Mouse (Mus musculus) brain, embryonic 14.5 days (tissue): Measurements from ENCODE around the gene Skp2.

Source experiments
- CTCF ChIP-seq: fragments of 200-500 bp; IDR thresholded peaks from 2 replicates; pipeline ENCODE4 v1.5.1; 2012; ENCODE audit warnings: inconsistent platforms, mild to moderate bottlenecking, moderate library complexity, borderline replicate concordance; ENCODE audit not compliant: insufficient read depth, insufficient read length; ENCODE audit errors: extremely low read depth
- POLR2A ChIP-seq: fragments of 200-500 bp; IDR thresholded peaks from 2 replicates; pipeline ENCODE4 v1.6.1; 2012; ENCODE audit warnings: mild to moderate bottlenecking, inconsistent platforms, borderline replicate concordance; ENCODE audit not compliant: poor library complexity, insufficient read depth, insufficient read length, severe bottlenecking; ENCODE audit errors: extremely low read depth

DNA sequence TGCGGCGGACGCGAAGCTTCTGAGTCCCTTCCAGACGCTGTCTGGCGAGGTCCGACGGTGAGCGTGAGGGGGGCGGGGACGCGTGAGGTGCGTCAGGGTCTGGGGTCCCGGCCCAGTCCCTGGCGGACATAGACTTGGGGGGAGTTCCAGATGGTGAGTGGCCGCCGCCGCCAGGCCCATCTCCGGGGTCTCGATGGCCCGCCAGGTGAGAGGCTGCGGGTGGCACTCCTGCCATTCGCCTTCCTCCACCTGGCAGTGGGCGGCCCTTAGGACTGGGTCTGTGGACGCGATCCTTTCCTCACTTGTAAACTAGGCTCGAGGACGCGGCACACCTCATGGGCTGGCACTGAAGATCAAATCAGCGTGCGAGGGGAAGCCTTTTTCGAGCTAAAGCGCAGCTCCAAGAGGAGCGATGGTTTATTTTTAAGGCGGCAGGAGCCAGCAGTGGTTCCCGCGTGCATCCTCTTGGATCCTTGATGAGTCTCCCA is 14.5 kb downstream of the Skp2 start:
- TF ChIP-seq POLR2A (no peak), CTCF (no peak)
